Mouse (Mus musculus) thymus, adult 2 months (tissue): Measurements from ENCODE around the gene Fem1b.
"Not testable (repeated sequence)": the region's sequence is repeated elsewhere in the genome, so short reads cannot be mapped to it uniquely, and the experiment has no call there.

Source experiments
- CTCF ChIP-seq: fragments of 200-500 bp; IDR thresholded peaks from 2 replicates; pipeline ENCODE4 v1.5.1; 2012; ENCODE audit warnings: mild to moderate bottlenecking, control low read depth, low read length, moderate library complexity, borderline replicate concordance; ENCODE audit not compliant: control insufficient read depth, poor library complexity, insufficient read depth; ENCODE audit errors: extremely low read depth
- POLR2A ChIP-seq: fragments of 200-500 bp; IDR thresholded peaks from 2 replicates; pipeline ENCODE4 v1.6.1; 2012; ENCODE audit warnings: mild to moderate bottlenecking, low read length, control low read depth, moderate library complexity; ENCODE audit not compliant: control insufficient read depth, poor library complexity, insufficient read depth; ENCODE audit errors: extremely low read depth

DNA sequence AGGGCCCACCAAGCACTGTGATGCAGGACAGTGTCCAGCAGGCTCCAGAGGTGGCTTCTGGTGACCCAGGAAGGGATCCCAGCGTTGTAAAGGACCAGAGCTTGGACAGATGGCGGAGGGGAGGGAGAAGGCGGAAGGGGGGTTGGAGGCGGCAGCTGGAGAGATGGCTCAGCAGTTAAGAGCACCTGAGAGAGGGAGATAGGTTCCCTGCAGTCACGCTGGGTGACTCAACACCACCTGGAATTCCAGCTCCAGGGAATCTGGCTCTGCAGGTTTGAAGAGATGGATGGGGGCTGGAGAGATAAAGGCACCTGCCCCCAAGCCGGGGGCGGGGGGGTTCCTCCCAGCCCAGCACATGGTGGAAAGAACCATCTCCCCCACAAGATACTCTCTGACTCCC is 48.4 kb upstream of the Fem1b start:
- not testable (repeated sequence) for TF ChIP-seq CTCF, POLR2A
